Mouse (Mus musculus) forebrain, embryonic 15.5 days (tissue): ENCODE measurements at regions not wholly inside any gene's neighbourhood (a gene's known extent, or its start where the extent isn't known, plus 50 kb on each side); places are given as distances from the start of the nearest gene placed in this dataset.

Experiments used
- ATAC-seq: fragments of 200-750 bp; cut with Nextera tagmentation; replicated peaks from 2 replicates; pipeline ENCODE4 v1.8.0; 2017; ENCODE audit warnings: mild to moderate bottlenecking, moderate TSS enrichment, moderate library complexity
- H3K27ac ChIP-seq: fragments of 300-500 bp; sonication (generic); replicated peaks from 2 replicates; pipeline ENCODE4 v1.5.1; 2015; ENCODE audit warnings: mild to moderate bottlenecking, inconsistent platforms
- H3K27me3 ChIP-seq: fragments of 300-500 bp; sonication (generic); 2 replicates; pipeline ENCODE4 v1.6.1; 2015; ENCODE audit warnings: inconsistent platforms
- H3K36me3 ChIP-seq: fragments of 300-500 bp; sonication (generic); 2 replicates; pipeline ENCODE4 v1.6.1; 2015; ENCODE audit warnings: mild to moderate bottlenecking, inconsistent platforms
- H3K4me1 ChIP-seq: fragments of 300-500 bp; sonication (generic); 2 replicates; pipeline ENCODE4 v1.6.1; 2015; ENCODE audit warnings: inconsistent platforms
- H3K4me2 ChIP-seq: fragments of 300-500 bp; sonication (generic); replicated peaks from 2 replicates; pipeline ENCODE4 v1.6.1; 2015; ENCODE audit warnings: mild to moderate bottlenecking, inconsistent platforms
- H3K4me3 ChIP-seq: fragments of 300-500 bp; sonication (generic); 2 replicates; pipeline ENCODE4 v1.5.1; 2015; ENCODE audit warnings: mild to moderate bottlenecking, inconsistent platforms
- H3K9ac ChIP-seq: fragments of 300-500 bp; sonication (generic); replicated peaks from 2 replicates; pipeline ENCODE4 v1.6.1; 2015; ENCODE audit warnings: mild to moderate bottlenecking, inconsistent platforms
- H3K9me3 ChIP-seq: fragments of 300-500 bp; sonication (generic); 2 replicates; pipeline ENCODE4 v1.6.1; 2016; ENCODE audit warnings: inconsistent platforms
- WGBS: fragments of 180-500 bp; shearing (Covaris S2); methylation state at CpG from one replicate; pipeline ENCODE4 v1.1.7; 2015; ENCODE audit warnings: mixed read lengths; 5-methylcytosine and 5-hydroxymethylcytosine counted together

GRCm38 (mm10) chr13:43919781-43920420, 135.3 kb downstream of the Cd83 start:
- no peak overlapping the region for H3K4me2 ChIP-seq
- no peak for ATAC-seq
- H3K4me1 ChIP-seq, result no peaks in the 10 kb centered on the region
- H3K4me3 ChIP-seq, result no peak overlapping the region
- no peak overlapping the region for H3K27ac ChIP-seq
- H3K36me3 ChIP-seq, result no peaks in the 10 kb centered on the region
- H3K27me3 ChIP-seq, result no peaks in the 10 kb centered on the region
- WGBS, result 89% methylated on average over 5 of the region's 5 CpGs
- no peaks in the 10 kb centered on the region for H3K9me3 ChIP-seq
- no peak overlapping the region for H3K9ac ChIP-seq

DNA sequence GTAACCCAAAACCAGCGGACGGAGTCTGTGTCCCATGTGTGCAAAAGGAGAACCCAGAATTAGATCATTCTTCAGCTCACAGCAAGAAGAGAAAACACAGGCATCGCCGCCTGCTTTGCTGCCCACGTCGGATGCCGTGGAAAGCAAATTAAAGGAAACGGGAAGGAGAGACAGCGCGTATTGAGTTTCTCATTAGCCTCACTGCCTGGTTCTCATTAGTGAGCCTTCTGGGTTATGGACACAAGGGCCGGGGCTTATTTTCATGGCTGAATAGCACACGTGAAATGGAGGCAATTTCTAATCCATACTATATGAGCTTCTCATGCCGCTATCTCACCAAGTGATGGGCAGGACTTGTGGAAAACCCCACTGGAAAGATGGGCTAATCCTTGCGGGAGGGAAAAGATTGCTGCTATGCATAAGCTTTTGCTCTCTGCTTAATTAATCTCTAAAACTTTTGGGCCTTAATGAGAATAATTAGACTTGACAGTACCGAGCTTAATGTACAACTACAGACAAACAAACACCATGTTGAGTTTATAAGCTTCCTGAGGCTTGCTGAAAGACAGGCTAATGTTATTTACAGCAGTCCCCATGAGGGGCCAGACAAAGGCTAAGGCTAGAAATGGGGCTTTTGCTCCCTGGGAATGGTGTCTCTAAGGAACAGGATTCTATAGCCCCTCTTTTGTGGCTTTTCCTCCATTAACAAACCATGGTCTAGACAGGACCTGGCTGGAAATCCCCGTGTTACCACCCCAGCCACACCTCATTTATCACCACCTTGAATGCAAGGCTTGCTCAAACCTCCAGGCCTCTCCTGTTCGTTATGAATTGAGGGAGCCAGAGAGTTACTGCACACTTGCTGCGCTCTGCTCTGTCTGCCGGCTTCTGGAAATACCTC, 145.8 kb downstream of the Cd83 start:
- Histone ChIP-seq H3K4me1 (peaks cover 8% of the 10 kb centered on the region; the same call in 1 of the 2 replicates), H3K4me2 (no peak overlapping the region), H3K4me3 (no peak overlapping the region), H3K9me3 (peaks cover 7% of the 10 kb centered on the region; the same call in 1 of the 2 replicates), H3K27me3 (no peaks in the 10 kb centered on the region), H3K9ac (no peak overlapping the region), H3K36me3 (no peaks in the 10 kb centered on the region), H3K27ac (no peak overlapping the region; the same call in 1 of the 2 replicates)
- ATAC-seq, result no peak
- 27% methylated on average over 19 of the region's 19 CpGs for WGBS

DNA sequence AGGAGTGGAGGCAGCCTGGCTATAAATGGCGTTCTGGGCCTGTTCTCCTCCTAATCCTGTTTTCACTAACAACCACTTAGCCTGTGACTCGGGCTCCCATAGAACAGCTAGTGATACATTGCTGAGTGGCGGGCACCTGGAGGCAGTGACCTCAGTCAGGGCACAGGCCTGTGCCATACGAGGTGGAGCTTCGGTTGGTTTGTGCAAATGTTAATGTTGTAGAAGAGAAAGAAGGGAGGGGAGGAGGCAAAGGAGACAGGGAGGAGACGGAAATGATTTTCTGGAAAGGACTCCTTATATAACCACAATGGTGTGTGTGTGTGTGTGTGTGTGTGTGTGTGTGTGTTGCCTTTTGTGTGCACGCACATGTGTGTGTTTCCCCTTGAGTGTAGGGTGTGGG, 148.4 kb downstream of the Cd83 start:
- 51% methylated on average over 7 of the region's 7 CpGs for WGBS

DNA sequence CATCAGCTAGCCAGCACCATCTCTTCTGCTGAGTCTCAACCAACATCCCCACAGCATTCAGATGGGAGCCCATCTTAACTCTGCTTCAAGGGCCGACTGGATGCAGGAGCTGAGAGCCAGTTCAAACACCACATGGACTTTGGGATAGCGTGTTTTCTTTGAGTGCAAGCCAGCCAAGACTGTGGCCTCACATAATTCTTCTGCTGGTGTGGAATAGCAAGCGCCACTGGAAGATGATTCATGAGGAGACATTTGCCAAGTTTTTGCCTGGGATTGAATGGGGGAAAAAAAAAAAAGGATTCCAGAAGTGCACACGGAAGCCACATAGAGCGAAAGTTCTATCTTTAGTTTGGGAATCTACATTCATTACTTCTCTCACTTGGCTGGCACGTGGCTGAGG, 150.7 kb downstream of the Cd83 start:
- no peaks in the 10 kb centered on the region for H3K36me3 ChIP-seq
- no peak overlapping the region for H3K4me2 ChIP-seq
- 88% methylated on average over 6 of the region's 6 CpGs for WGBS
- no peaks in the 10 kb centered on the region for H3K27me3 ChIP-seq
- H3K4me1 ChIP-seq, result peaks cover 30% of the 10 kb centered on the region
- no peaks in the 10 kb centered on the region for H3K9me3 ChIP-seq
- ATAC-seq, result no peak
- H3K27ac ChIP-seq, result no peak overlapping the region
- H3K4me3 ChIP-seq, result no peak overlapping the region
- no peak overlapping the region for H3K9ac ChIP-seq

More for the DNA sequence above, 148.4 kb downstream of the Cd83 start:
- Histone ChIP-seq H3K4me1 (peaks cover 18% of the 10 kb centered on the region), H3K4me3 (no peak overlapping the region), H3K27ac (no peak overlapping the region), H3K4me2 (no peak overlapping the region), H3K9ac (no peak overlapping the region), H3K9me3 (peaks cover 7% of the 10 kb centered on the region; the same call in 1 of the 2 replicates), H3K27me3 (no peaks in the 10 kb centered on the region), H3K36me3 (no peaks in the 10 kb centered on the region)
- ATAC-seq, result no peak

- ATAC-seq, result no peak
- peaks cover 23% of the 10 kb centered on the region for H3K4me1 ChIP-seq
- 5% methylated on average over 4 of the region's 4 CpGs for WGBS
Observed at GRCm38 (mm10) chr13:43936504-43936903, 151.9 kb downstream of the Cd83 start.

DNA sequence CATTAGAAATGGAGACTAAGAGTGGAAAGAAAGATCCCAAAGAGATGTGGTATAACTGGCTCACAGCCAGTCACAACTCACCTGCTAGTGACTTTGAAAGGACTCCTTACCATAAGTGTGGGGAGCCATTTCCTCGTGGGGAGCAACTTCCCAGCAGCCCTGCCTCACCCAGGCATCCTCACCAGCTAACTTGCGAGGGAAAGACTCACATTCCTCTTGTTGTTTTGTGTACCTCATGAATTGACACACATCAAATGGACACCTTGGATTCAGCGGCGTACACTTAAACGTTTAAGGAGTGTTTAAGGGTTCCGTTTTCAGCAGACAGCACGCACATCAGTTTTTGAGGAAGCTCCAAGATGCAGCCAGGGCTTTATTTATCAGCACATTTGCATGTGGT, 154.0 kb downstream of the Cd83 start:
- no peak overlapping the region for H3K4me3 ChIP-seq
- peaks cover 23% of the 10 kb centered on the region for H3K4me1 ChIP-seq
- H3K36me3 ChIP-seq, result no peaks in the 10 kb centered on the region
- no peak overlapping the region for H3K9ac ChIP-seq
- H3K27me3 ChIP-seq, result no peaks in the 10 kb centered on the region
- 51% methylated on average over 7 of the region's 7 CpGs for WGBS
- H3K27ac ChIP-seq, result no peak overlapping the region
- H3K9me3 ChIP-seq, result no peaks in the 10 kb centered on the region
- no peak overlapping the region for H3K4me2 ChIP-seq
- ATAC-seq, result no peak

More at GRCm38 (mm10) chr13:43936504-43936903, 151.9 kb downstream of the Cd83 start:
- Histone ChIP-seq H3K4me3 (no peak overlapping the region), H3K4me2 (no peak overlapping the region), H3K27me3 (no peaks in the 10 kb centered on the region), H3K9ac (no peak overlapping the region), H3K27ac (no peak overlapping the region), H3K36me3 (no peaks in the 10 kb centered on the region), H3K9me3 (no peaks in the 10 kb centered on the region)

DNA sequence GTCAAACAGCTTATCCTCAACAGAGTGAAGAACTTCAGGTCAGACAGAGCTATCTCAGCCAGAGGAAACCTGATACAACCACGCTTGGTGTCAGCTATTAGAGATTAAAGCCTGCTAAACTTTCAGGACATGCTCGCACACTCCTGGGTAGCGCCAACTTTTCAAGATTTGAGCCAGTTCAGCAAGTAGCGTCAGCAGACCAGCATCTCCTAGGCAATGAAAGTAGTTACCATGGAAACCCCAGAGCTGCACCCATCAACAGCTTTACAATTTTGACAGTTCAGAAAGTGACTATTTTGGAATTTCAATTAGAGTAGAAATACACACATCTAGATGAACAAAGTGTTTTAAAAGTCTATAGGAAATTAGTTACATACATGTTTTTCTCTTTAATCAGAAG, 154.8 kb downstream of the Cd83 start:
- H3K9me3 ChIP-seq, result no peaks in the 10 kb centered on the region
- H3K4me2 ChIP-seq, result no peak overlapping the region
- H3K36me3 ChIP-seq, result no peaks in the 10 kb centered on the region
- H3K27ac ChIP-seq, result no peak overlapping the region
- H3K27me3 ChIP-seq, result no peaks in the 10 kb centered on the region
- no peak overlapping the region for H3K9ac ChIP-seq
- 20% methylated on average over 4 of the region's 4 CpGs for WGBS
- peaks cover 23% of the 10 kb centered on the region for H3K4me1 ChIP-seq
- ATAC-seq, result 0 out of 2 replicates have a peak, but pooled peaks have one; percentile 58
- H3K4me3 ChIP-seq, result no peak overlapping the region

- H3K4me1 ChIP-seq, result peaks cover 16% of the 10 kb centered on the region
- H3K9me3 ChIP-seq, result no peaks in the 10 kb centered on the region
- H3K4me2 ChIP-seq, result no peak overlapping the region
- H3K4me3 ChIP-seq, result no peak overlapping the region
- H3K27me3 ChIP-seq, result no peaks in the 10 kb centered on the region
- 69% methylated on average over 8 of the region's 8 CpGs for WGBS
- ATAC-seq, result no peak
- H3K9ac ChIP-seq, result no peak overlapping the region
- H3K36me3 ChIP-seq, result no peaks in the 10 kb centered on the region
- H3K27ac ChIP-seq, result no peak overlapping the region
Observed at GRCm38 (mm10) chr13:43941731-43942130, 157.2 kb downstream of the Cd83 start.

- 48% methylated on average over 3 of the region's 3 CpGs for WGBS
- ATAC-seq, result no peak
Observed at GRCm38 (mm10) chr13:43948606-43949005, 164.0 kb downstream of the Cd83 start.

GRCm38 (mm10) chr13:43949740-43950643, 165.4 kb downstream of the Cd83 start:
- H3K36me3 ChIP-seq, result no peaks in the 10 kb centered on the region
- 9% methylated on average over 15 of the region's 15 CpGs for whole genome bisulfite sequencing
- H3K4me3 ChIP-seq, result no peak overlapping the region
- H3K4me2 ChIP-seq, result peak overlapping the region; percentile 15; the same call in 1 of the 2 replicates
- no peak overlapping the region for H3K9ac ChIP-seq
- no peaks in the 10 kb centered on the region; the same call in 1 of the 2 replicates for H3K27me3 ChIP-seq
- ATAC-seq, result peak; percentile 95
- H3K27ac ChIP-seq, result peak overlapping the region; percentile 24; the same call in 1 of the 2 replicates
- no peaks in the 10 kb centered on the region for H3K9me3 ChIP-seq
- peaks cover 17% of the 10 kb centered on the region for H3K4me1 ChIP-seq

More at GRCm38 (mm10) chr13:43948606-43949005, 164.0 kb downstream of the Cd83 start:
- no peaks in the 10 kb centered on the region for H3K9me3 ChIP-seq
- H3K27ac ChIP-seq, result no peak overlapping the region
- H3K4me2 ChIP-seq, result no peak overlapping the region
- no peak overlapping the region for H3K9ac ChIP-seq
- H3K4me1 ChIP-seq, result peaks cover 17% of the 10 kb centered on the region
- H3K36me3 ChIP-seq, result no peaks in the 10 kb centered on the region
- H3K4me3 ChIP-seq, result no peak overlapping the region
- no peaks in the 10 kb centered on the region; the same call in 1 of the 2 replicates for H3K27me3 ChIP-seq

DNA sequence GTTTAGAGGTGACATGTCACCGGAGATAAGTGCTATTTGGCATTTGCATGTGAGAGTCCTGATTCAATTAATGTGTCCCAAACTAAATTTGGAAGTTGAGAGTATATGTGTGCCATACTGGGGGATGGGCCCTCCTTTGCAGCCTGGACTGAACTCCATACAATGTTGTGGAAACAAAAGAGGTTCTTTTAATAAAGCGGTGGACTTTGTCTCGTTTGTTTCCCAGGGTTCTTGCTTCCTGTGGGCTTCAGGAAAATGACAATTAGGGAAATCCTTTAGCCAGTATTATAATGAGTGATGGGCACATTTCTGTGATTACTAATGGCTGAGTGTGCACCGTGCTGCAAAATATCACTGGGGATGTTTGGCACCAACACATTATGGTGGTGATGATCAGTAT, 167.9 kb downstream of the Cd83 start:
- ATAC-seq, result no peak
- WGBS, result 23% methylated on average over 4 of the region's 4 CpGs
- no peaks in the 10 kb centered on the region; the same call in 1 of the 2 replicates for H3K27me3 ChIP-seq
- H3K9me3 ChIP-seq, result no peaks in the 10 kb centered on the region
- H3K27ac ChIP-seq, result no peak overlapping the region
- no peak overlapping the region for H3K4me2 ChIP-seq
- H3K4me1 ChIP-seq, result peaks cover 17% of the 10 kb centered on the region
- no peaks in the 10 kb centered on the region for H3K36me3 ChIP-seq
- no peak overlapping the region for H3K9ac ChIP-seq
- H3K4me3 ChIP-seq, result no peak overlapping the region
